Mouse (Mus musculus) stomach, postnatal 0 days (tissue): ENCODE measurements around the gene Caln1. TPM values are rescaled to one million over a fixed set of nuclear protein-coding genes. Genes with fewer than 3 reads are reported as not detected.
A peak's percentile ranks its signal among the peaks of the same experiment; 100 is the strongest.

Experiments used
- ATAC-seq: fragments of 200-750 bp; cut with Nextera tagmentation; 2 replicates; pipeline ENCODE4 v1.8.0; 2017; ENCODE audit not compliant: low FRiP score, low TSS enrichment
- DNase-seq: peaks from one replicate; pipeline ENCODE4 v3.0.0-alpha.2; 2016; ENCODE audit warnings: low spot score
- H3K27ac ChIP-seq: fragments of 300-500 bp; sonication (generic); replicated peaks from 2 replicates; pipeline ENCODE4 v1.5.1; 2014; ENCODE audit warnings: mild to moderate bottlenecking, control low read depth
- H3K27me3 ChIP-seq: fragments of 300-500 bp; sonication (generic); 2 replicates; pipeline ENCODE4 v1.6.1; 2014; ENCODE audit warnings: low read length; ENCODE audit not compliant: control insufficient read depth, insufficient read depth
- H3K36me3 ChIP-seq: fragments of 300-500 bp; sonication (generic); 2 replicates; pipeline ENCODE4 v1.6.1; 2014; ENCODE audit warnings: low read length, mixed read lengths; ENCODE audit not compliant: control insufficient read depth, insufficient read depth
- H3K4me1 ChIP-seq: fragments of 300-500 bp; sonication (generic); replicated peaks from 2 replicates; pipeline ENCODE4 v1.6.1; 2014; ENCODE audit warnings: antibody characterized with exemption; ENCODE audit not compliant: control insufficient read depth, insufficient read depth
- H3K4me2 ChIP-seq: fragments of 300-500 bp; sonication (generic); replicated peaks from 2 replicates; pipeline ENCODE4 v1.6.1; 2014; ENCODE audit warnings: low read depth, mild to moderate bottlenecking, control low read depth, moderate library complexity
- H3K4me3 ChIP-seq: fragments of 300-500 bp; sonication (generic); 2 replicates; pipeline ENCODE4 v1.5.1; 2014; ENCODE audit warnings: low read depth, low read length, control low read depth
- H3K9ac ChIP-seq: fragments of 300-500 bp; sonication (generic); 2 replicates; pipeline ENCODE4 v1.6.1; 2014; ENCODE audit warnings: mild to moderate bottlenecking, low read length, control low read depth, mixed read lengths
- H3K9me3 ChIP-seq: fragments of 300-500 bp; sonication (generic); 2 replicates; pipeline ENCODE4 v1.6.1; 2016; ENCODE audit warnings: low read length; ENCODE audit not compliant: control insufficient read depth
- CTCF ChIP-seq: IDR thresholded peaks from 2 replicates; pipeline ENCODE4 v1.5.1; 2016; ENCODE audit warnings: antibody characterized with exemption, low read depth, mild to moderate bottlenecking, moderate library complexity
- EP300 ChIP-seq: optimal IDR thresholded peaks from 2 replicates; pipeline ENCODE3; 2016; ENCODE audit warnings: antibody characterized with exemption
- WGBS: fragments of 180-500 bp; shearing (Covaris S2); extraction: QIAGEN DNeasy Blood & Tissue Kit; methylation state at CpG from one replicate; pipeline ENCODE4 v1.1.7; 2014; 5-methylcytosine and 5-hydroxymethylcytosine counted together
- polyA plus RNA-seq: library from polyadenylated mRNA; unstranded; fragments of >200 nt; fragmentation: Nextera tagmentation; extraction: Ambion mirVana; gene quantifications from 2 replicates; pipeline ENCODE4 v1.2.1, GENCODE M21; 2015

Gene Caln1
- polyA plus RNA-seq, 1 experiment from 2014 or later = 0.11 TPM

- DNase-seq (no peak), ATAC-seq (no peak)
- no peak overlapping the region for H3K27ac ChIP-seq
- H3K4me3 ChIP-seq = no peak overlapping the region
- no peak overlapping the region for H3K4me2 ChIP-seq
- no peaks in the 10 kb centered on the region for H3K4me1 ChIP-seq
- H3K9me3 ChIP-seq = no peaks in the 10 kb centered on the region
- TF ChIP-seq CTCF (no peak), EP300 (no peak)
- no peak overlapping the region for H3K9ac ChIP-seq
- WGBS = 63% methylated on average over 5 of the region's 5 CpGs
- H3K27me3 ChIP-seq = no peaks in the 10 kb centered on the region
- no peaks in the 10 kb centered on the region for H3K36me3 ChIP-seq
Observed at GRCm38 (mm10) chr5:130880331-130880730, 511.1 kb downstream of the Caln1 start.

GRCm38 (mm10) chr5:130891735-130892134 lies 522.5 kb downstream of the Caln1 start:
- Histone ChIP-seq H3K36me3 (no peaks in the 10 kb centered on the region), H3K27me3 (no peaks in the 10 kb centered on the region), H3K9ac (no peak overlapping the region), H3K4me2 (no peak overlapping the region), H3K4me3 (no peak overlapping the region), H3K9me3 (no peaks in the 10 kb centered on the region), H3K27ac (no peak overlapping the region), H3K4me1 (no peaks in the 10 kb centered on the region)
- ATAC-seq (no peak), DNase-seq (no peak)
- WGBS = 58% methylated on average over 5 of the region's 5 CpGs
- TF ChIP-seq EP300 = no peak
- no peak for TF ChIP-seq CTCF

- Histone ChIP-seq H3K4me2 (no peak overlapping the region), H3K36me3 (no peaks in the 10 kb centered on the region), H3K27ac (no peak overlapping the region), H3K27me3 (no peaks in the 10 kb centered on the region), H3K4me1 (no peaks in the 10 kb centered on the region), H3K9ac (no peak overlapping the region), H3K9me3 (no peaks in the 10 kb centered on the region), H3K4me3 (no peak overlapping the region)
- no peak for ATAC-seq
- WGBS = 99% methylated on average over 3 of the region's 3 CpGs
- DNase-seq = no peak
- no peak for TF ChIP-seq EP300
- peak; percentile 37 for TF ChIP-seq CTCF
Observed at GRCm38 (mm10) chr5:130895991-130896390, 526.7 kb downstream of the Caln1 start.

Other genes starting within 250 kb of the Caln1 start
- gene Kctd7, start 224.6 kb upstream of the Caln1 start, polyA plus RNA-seq = 2.3 and 2.4 TPM in 2 replicates
- gene Rabgef1, start 197.7 kb upstream of the Caln1 start, polyA plus RNA-seq = 33.0 and 33.6 TPM in 2 replicates
- 33.2 and 34.4 TPM in 2 replicates for gene Tmem248, start 152.4 kb upstream of the Caln1 start, polyA plus RNA-seq
- gene Sbds, start 113.9 kb upstream of the Caln1 start, polyA plus RNA-seq = 72.0 and 76.2 TPM in 2 replicates
- gene Tyw1, start 113.8 kb upstream of the Caln1 start, polyA plus RNA-seq = 12.6 and 13.8 TPM in 2 replicates
- gene A330070K13Rik, start 15.2 kb downstream of the Caln1 start, polyA plus RNA-seq = not detected in 2 replicates